Mouse (Mus musculus) thymus, adult 2 months (tissue): ENCODE measurements around the gene Ap3d1. TPM values are rescaled to one million over a fixed set of nuclear protein-coding genes. Genes with fewer than 3 reads are reported as not detected.

Source experiments
- DNase-seq: peaks from one replicate; pipeline ENCODE4 v3.0.0; 2021
- H3K27ac ChIP-seq: fragments of 200-500 bp; 2 replicates; pipeline ENCODE4 v1.5.1; 2012; ENCODE audit warnings: low read length, control low read depth; ENCODE audit not compliant: control insufficient read depth, insufficient read depth
- H3K27me3 ChIP-seq: fragments of 200-500 bp; 2 replicates; pipeline ENCODE4 v1.6.1; 2012; ENCODE audit warnings: mild to moderate bottlenecking, low read length, moderate library complexity, mixed read lengths; ENCODE audit not compliant: control insufficient read depth, insufficient read depth
- H3K36me3 ChIP-seq: fragments of 200-500 bp; 2 replicates; pipeline ENCODE4 v1.6.1; 2012; ENCODE audit warnings: mild to moderate bottlenecking, low read length, moderate library complexity; ENCODE audit not compliant: control insufficient read depth, insufficient read depth
- H3K4me1 ChIP-seq: fragments of 200-500 bp; replicated peaks from 2 replicates; pipeline ENCODE4 v1.6.1; 2012; ENCODE audit warnings: low read length; ENCODE audit not compliant: control insufficient read depth, insufficient read depth
- H3K4me3 ChIP-seq: fragments of 200-500 bp; 2 replicates; pipeline ENCODE4 v1.5.1; 2012; ENCODE audit warnings: mild to moderate bottlenecking, low read length, control low read depth, moderate library complexity; ENCODE audit not compliant: control insufficient read depth, insufficient read depth
- CTCF ChIP-seq: fragments of 200-500 bp; IDR thresholded peaks from 2 replicates; pipeline ENCODE4 v1.5.1; 2012; ENCODE audit warnings: mild to moderate bottlenecking, control low read depth, low read length, moderate library complexity, borderline replicate concordance; ENCODE audit not compliant: control insufficient read depth, poor library complexity, insufficient read depth; ENCODE audit errors: extremely low read depth
- POLR2A ChIP-seq: fragments of 200-500 bp; IDR thresholded peaks from 2 replicates; pipeline ENCODE4 v1.6.1; 2012; ENCODE audit warnings: mild to moderate bottlenecking, low read length, control low read depth, moderate library complexity; ENCODE audit not compliant: control insufficient read depth, poor library complexity, insufficient read depth; ENCODE audit errors: extremely low read depth
- whole genome bisulfite sequencing: fragments of 180-500 bp; shearing (Covaris S2); methylation state at CpG from one replicate; pipeline ENCODE4 v1.1.7; 2018; 5-methylcytosine and 5-hydroxymethylcytosine counted together
- polyA plus RNA-seq: library from polyadenylated mRNA; depleted of rRNA; stranded (reverse); fragments of >200 nt; gene quantifications from 2 replicates; pipeline ENCODE4 v1.2.3, GENCODE M21; 2012

Ap3d1 gene
- polyA plus RNA-seq, 1 experiment, result 195 TPM

GRCm38 (mm10) chr10:80755291-80756015 is 13.4 kb upstream of the Ap3d1 start:
- Histone ChIP-seq H3K36me3 (no peaks in the 10 kb centered on the region), H3K27me3 (no peaks in the 10 kb centered on the region), H3K4me1 (peaks cover 39% of the 10 kb centered on the region), H3K27ac (no peak overlapping the region), H3K4me3 (peak overlapping the region; percentile 78)
- under 1% methylated on average over 75 of the region's 75 CpGs for WGBS
- DNase-seq, result no peak
- TF ChIP-seq POLR2A (no peak), CTCF (0 out of 2 replicates have a peak, but pooled peaks have one; percentile 7)

GRCm38 (mm10) chr10:80754594-80755290 is 12.7 kb upstream of the Ap3d1 start, which contains the start of gene Dot1l:
Gene Dot1l (plus strand): TSS chr10:80755206.
- Histone ChIP-seq H3K36me3 (no peaks in the 10 kb centered on the region), H3K27ac (no peak within 1 kb of the TSS), H3K27me3 (no peaks in the 10 kb centered on the region), H3K4me1 (peaks cover 39% of the 10 kb centered on the region), H3K4me3 (peak within 1 kb of the TSS; percentile 78)
- WGBS, result 1% methylated on average over 57 of the region's 57 CpGs
- TF ChIP-seq POLR2A (peak; percentile 48; the same call in 1 of the 2 replicates), CTCF (peak; percentile 68; the same call in 1 of the 2 replicates)
- peak; percentile 99 for DNase-seq

- Histone ChIP-seq H3K36me3 (no peaks in the 10 kb centered on the region), H3K27ac (no peak overlapping the region), H3K4me1 (peaks cover 29% of the 10 kb centered on the region), H3K4me3 (no peak overlapping the region), H3K27me3 (no peaks in the 10 kb centered on the region)
- 5% methylated on average over 6 of the region's 6 CpGs for WGBS
- DNase-seq, result peak; percentile 59
- TF ChIP-seq CTCF (no peak), POLR2A (no peak)
Observed at GRCm38 (mm10) chr10:80752079-80752625, 10.1 kb upstream of the Ap3d1 start.

GRCm38 (mm10) chr10:80751188-80751832 is 9.2 kb upstream of the Ap3d1 start:
- H3K4me3 ChIP-seq, result no peak overlapping the region
- peak; percentile 28 for DNase-seq
- no peaks in the 10 kb centered on the region for H3K27me3 ChIP-seq
- no peaks in the 10 kb centered on the region for H3K36me3 ChIP-seq
- 1% methylated on average over 16 of the region's 16 CpGs for WGBS
- peaks cover 21% of the 10 kb centered on the region for H3K4me1 ChIP-seq
- H3K27ac ChIP-seq, result no peak overlapping the region
- TF ChIP-seq POLR2A (no peak), CTCF (no peak)

- TF ChIP-seq POLR2A, result no peak
- no peak for TF ChIP-seq CTCF
- Histone ChIP-seq H3K27me3 (no peaks in the 10 kb centered on the region), H3K4me1 (peaks cover 15% of the 10 kb centered on the region), H3K27ac (no peak overlapping the region), H3K36me3 (no peaks in the 10 kb centered on the region), H3K4me3 (no peak overlapping the region)
- 18% methylated on average over 6 of the region's 6 CpGs for WGBS
- DNase-seq, result peak; percentile 50
Observed at GRCm38 (mm10) chr10:80748609-80749008, 6.5 kb upstream of the Ap3d1 start.

GRCm38 (mm10) chr10:80747410-80747809 is 5.3 kb upstream of the Ap3d1 start:
- TF ChIP-seq CTCF (peak; percentile 80; the same call in 1 of the 2 replicates), POLR2A (no peak)
- WGBS, result 10% methylated on average over 3 of the region's 3 CpGs
- Histone ChIP-seq H3K4me1 (peaks cover 17% of the 10 kb centered on the region), H3K27ac (no peak overlapping the region), H3K4me3 (no peak overlapping the region), H3K27me3 (no peaks in the 10 kb centered on the region), H3K36me3 (no peaks in the 10 kb centered on the region)
- DNase-seq, result peak; percentile 71
